Mouse (Mus musculus) hindbrain, embryonic 13.5 days (tissue): Measurements from ENCODE around the gene Rora. TPM values are rescaled to one million over a fixed set of nuclear protein-coding genes. Genes with fewer than 3 reads are reported as not detected.
A peak's percentile ranks its signal among the peaks of the same experiment; 100 is the strongest.

Experiments used
- ATAC-seq: fragments of 200-750 bp; cut with Nextera tagmentation; 2 replicates; pipeline ENCODE4 v1.8.0; 2017; ENCODE audit warnings: moderate TSS enrichment; ENCODE audit not compliant: low FRiP score
- H3K27ac ChIP-seq: fragments of 300-500 bp; sonication (generic); 2 replicates; pipeline ENCODE4 v1.5.1; 2015; ENCODE audit warnings: inconsistent platforms, mild to moderate bottlenecking, moderate library complexity
- H3K27me3 ChIP-seq: fragments of 300-500 bp; sonication (generic); 2 replicates; pipeline ENCODE4 v1.6.1; 2015; ENCODE audit warnings: mild to moderate bottlenecking, inconsistent platforms
- H3K36me3 ChIP-seq: fragments of 300-500 bp; sonication (generic); 2 replicates; pipeline ENCODE4 v1.6.1; 2015; ENCODE audit warnings: mild to moderate bottlenecking, inconsistent platforms
- H3K4me1 ChIP-seq: fragments of 300-500 bp; sonication (generic); replicated peaks from 2 replicates; pipeline ENCODE4 v1.6.1; 2015; ENCODE audit warnings: inconsistent platforms
- H3K4me2 ChIP-seq: fragments of 300-500 bp; sonication (generic); 2 replicates; pipeline ENCODE4 v1.6.1; 2015; ENCODE audit warnings: inconsistent platforms, mild to moderate bottlenecking, moderate library complexity
- H3K4me3 ChIP-seq: fragments of 300-500 bp; sonication (generic); 2 replicates; pipeline ENCODE4 v1.5.1; 2015; ENCODE audit warnings: mild to moderate bottlenecking, inconsistent platforms
- H3K9ac ChIP-seq: fragments of 300-500 bp; sonication (generic); 2 replicates; pipeline ENCODE4 v1.6.1; 2015; ENCODE audit warnings: mild to moderate bottlenecking, inconsistent platforms
- H3K9me3 ChIP-seq: fragments of 300-500 bp; sonication (generic); 2 replicates; pipeline ENCODE4 v1.6.1; 2016; ENCODE audit warnings: inconsistent platforms
- WGBS: fragments of 180-500 bp; shearing (Covaris S2); methylation state at CpG from one replicate; pipeline ENCODE4 v1.1.7; 2015; 5-methylcytosine and 5-hydroxymethylcytosine counted together
- polyA plus RNA-seq: library from polyadenylated mRNA; unstranded; fragments of >200 nt; fragmentation: Nextera tagmentation; extraction: Ambion mirVana; gene quantifications from 2 replicates; pipeline ENCODE4 v1.2.1, GENCODE M21; 2015

Gene Rora
- polyA plus RNA-seq, 1 experiment from 2014 or later, result 25.0 TPM

- Histone ChIP-seq H3K9ac (no peak overlapping the region), H3K27me3 (peaks cover 3% of the 10 kb centered on the region; the same call in 1 of the 2 replicates), H3K4me2 (no peak overlapping the region), H3K27ac (peak overlapping the region; percentile 63), H3K4me1 (peaks cover 24% of the 10 kb centered on the region), H3K4me3 (no peak overlapping the region), H3K9me3 (no peaks in the 10 kb centered on the region), H3K36me3 (no peaks in the 10 kb centered on the region)
- ATAC-seq, result no peak; the same call in 1 of the 2 replicates
- WGBS, result 28% methylated on average over 4 of the region's 4 CpGs
These were observed 41.4 kb downstream of the Rora start for GRCm38 (mm10) chr9:68694889-68695495.

DNA sequence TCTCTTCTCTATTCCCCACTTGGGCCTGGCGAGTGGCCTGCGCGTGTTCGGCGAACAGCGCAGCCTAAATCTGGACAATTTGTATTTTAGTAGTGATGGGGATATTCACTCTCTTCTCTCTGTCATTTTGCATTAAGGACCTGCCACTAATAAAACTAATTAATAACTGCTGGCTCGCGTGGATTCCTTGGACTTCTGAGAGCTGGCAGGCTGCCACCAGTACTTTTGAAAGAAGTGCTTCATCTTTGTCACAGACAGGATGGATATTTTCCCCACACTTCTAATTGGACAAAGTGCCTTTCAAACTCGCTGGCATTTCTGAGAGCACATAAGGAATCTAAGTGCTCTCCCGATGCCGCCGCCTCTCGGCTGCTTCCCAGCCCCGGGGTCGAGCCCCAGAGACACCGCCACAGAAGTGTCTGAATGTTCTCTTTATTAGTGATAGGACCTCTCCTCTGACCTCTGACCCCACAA, 41.9 kb downstream of the Rora start:
- Histone ChIP-seq H3K27me3 (peaks cover 3% of the 10 kb centered on the region; the same call in 1 of the 2 replicates), H3K27ac (peak overlapping the region; percentile 63), H3K36me3 (no peaks in the 10 kb centered on the region), H3K4me3 (no peak overlapping the region), H3K4me2 (no peak overlapping the region), H3K4me1 (peaks cover 24% of the 10 kb centered on the region), H3K9ac (no peak overlapping the region), H3K9me3 (no peaks in the 10 kb centered on the region)
- 38% methylated on average over 16 of the region's 16 CpGs for WGBS
- no peak for ATAC-seq

DNA sequence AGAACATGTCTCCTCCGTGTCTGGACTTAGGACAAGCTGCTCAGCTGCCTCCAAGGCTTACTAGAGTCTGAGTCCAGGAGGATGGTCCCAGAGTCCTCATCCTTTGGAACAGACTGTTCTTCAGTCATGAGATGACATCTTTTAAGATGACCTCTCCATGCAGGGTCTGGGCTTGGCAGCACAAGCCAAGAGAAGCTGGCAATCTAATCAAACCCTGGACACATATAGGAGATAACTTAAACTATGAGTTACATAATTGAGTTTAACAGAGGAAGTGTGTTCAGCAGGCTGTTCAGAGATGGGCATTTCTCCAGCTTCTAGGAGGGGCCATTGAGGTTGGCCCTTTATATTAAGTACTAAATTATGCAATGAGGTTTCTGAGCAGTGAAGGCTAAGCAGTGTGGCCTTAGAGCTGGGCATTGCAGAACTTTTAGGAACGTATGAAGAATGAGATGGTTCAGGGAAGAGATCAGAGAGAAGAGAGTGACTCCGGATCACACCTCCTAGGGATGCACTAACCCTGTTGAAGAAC, 42.9 kb downstream of the Rora start:
- H3K4me1 ChIP-seq, result peaks cover 24% of the 10 kb centered on the region
- 0 out of 2 replicates have a peak, but pooled peaks cover 3% of the 10 kb centered on the region for H3K27me3 ChIP-seq
- 95% methylated on average over 3 of the region's 3 CpGs for WGBS
- no peaks in the 10 kb centered on the region for H3K36me3 ChIP-seq
- H3K4me2 ChIP-seq, result no peak overlapping the region
- no peak overlapping the region for H3K9ac ChIP-seq
- ATAC-seq, result no peak
- H3K4me3 ChIP-seq, result no peak overlapping the region
- no peak overlapping the region for H3K27ac ChIP-seq
- no peaks in the 10 kb centered on the region for H3K9me3 ChIP-seq

DNA sequence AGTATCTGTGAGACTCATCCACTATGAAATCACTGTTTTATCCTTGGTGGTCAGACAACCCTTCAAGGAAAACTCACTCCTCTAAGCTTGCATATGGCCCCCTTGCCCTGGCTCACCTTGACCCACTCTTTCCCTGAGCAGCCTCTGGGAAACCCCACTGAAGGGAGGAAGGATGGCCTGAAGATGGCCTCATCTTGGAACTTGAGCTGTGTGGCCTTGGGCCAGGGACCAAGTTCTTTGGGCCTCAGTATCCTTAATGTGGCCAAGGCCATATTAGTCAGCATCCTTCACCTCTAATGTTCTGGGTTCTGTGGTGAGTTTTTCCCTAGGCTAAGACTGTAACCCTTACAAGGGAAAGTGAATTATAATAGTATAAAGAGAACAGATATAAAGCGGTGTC, 45.8 kb downstream of the Rora start:
- H3K36me3 ChIP-seq, result no peaks in the 10 kb centered on the region

GRCm38 (mm10) chr9:68699856-68700255, 46.3 kb downstream of the Rora start:
- no peak overlapping the region for H3K9ac ChIP-seq
- no peaks in the 10 kb centered on the region for H3K36me3 ChIP-seq
- 45% methylated on average over 4 of the region's 4 CpGs for WGBS
- 0 out of 2 replicates have a peak, but pooled peaks cover 3% of the 10 kb centered on the region for H3K27me3 ChIP-seq
- no peak overlapping the region for H3K4me3 ChIP-seq
- no peak for ATAC-seq
- H3K4me1 ChIP-seq, result peaks cover 22% of the 10 kb centered on the region
- no peaks in the 10 kb centered on the region for H3K9me3 ChIP-seq
- H3K27ac ChIP-seq, result no peak overlapping the region
- no peak overlapping the region for H3K4me2 ChIP-seq

More for the DNA sequence above, 45.8 kb downstream of the Rora start:
- no peak overlapping the region for H3K27ac ChIP-seq
- no peak for ATAC-seq
- no peak overlapping the region for H3K9ac ChIP-seq
- no peaks in the 10 kb centered on the region for H3K9me3 ChIP-seq
- peaks cover 27% of the 10 kb centered on the region for H3K4me1 ChIP-seq
- H3K4me2 ChIP-seq, result no peak overlapping the region
- H3K27me3 ChIP-seq, result 0 out of 2 replicates have a peak, but pooled peaks cover 3% of the 10 kb centered on the region
- 69% methylated on average over 1 of the region's 1 CpGs for WGBS
- no peak overlapping the region for H3K4me3 ChIP-seq

DNA sequence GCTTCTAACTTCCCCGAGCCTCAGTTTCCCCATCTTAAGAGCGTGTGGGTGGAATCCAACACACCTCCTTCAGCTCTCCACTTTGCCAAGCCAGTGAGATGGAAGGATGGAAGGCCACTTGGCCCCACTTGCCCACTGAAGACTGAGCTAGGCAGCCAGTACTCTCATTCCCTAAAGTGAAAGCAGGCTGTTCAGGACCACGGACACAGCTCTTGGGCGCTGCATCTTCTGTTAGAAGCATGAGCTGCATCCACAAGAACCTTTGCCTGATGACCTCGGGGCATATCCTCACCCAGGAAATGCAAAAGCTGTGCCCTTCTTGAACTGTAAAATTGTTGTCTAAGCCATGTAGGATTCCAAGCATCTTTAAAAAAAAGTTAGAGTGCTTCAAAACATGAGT, 54.0 kb downstream of the Rora start:
- ATAC-seq, result no peak
- Histone ChIP-seq H3K9ac (no peak overlapping the region), H3K9me3 (no peaks in the 10 kb centered on the region), H3K27ac (no peak overlapping the region), H3K27me3 (no peaks in the 10 kb centered on the region), H3K4me1 (peaks cover 20% of the 10 kb centered on the region), H3K36me3 (no peaks in the 10 kb centered on the region), H3K4me3 (no peak overlapping the region), H3K4me2 (no peak overlapping the region)
- 70% methylated on average over 5 of the region's 5 CpGs for WGBS

DNA sequence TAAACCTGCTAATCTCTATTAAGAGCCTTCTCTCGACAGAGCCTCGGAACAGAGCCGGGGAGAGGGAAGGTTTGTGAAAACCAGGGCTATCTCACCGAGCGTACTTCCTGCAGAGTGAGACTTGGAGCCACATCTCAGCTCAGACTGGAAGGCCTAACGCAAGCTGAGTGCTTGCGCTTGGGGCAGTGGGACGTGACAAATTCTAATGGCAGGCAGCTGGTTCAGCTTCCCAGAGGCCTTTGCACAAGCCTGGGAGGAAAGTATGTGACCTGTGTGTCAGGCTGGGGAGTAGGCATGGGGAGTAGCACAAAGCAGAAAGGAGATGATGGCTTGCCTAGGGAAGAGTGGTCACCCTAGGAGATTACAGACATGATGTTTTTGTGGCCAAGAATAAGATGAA, 55.6 kb downstream of the Rora start:
- Histone ChIP-seq H3K27me3 (no peaks in the 10 kb centered on the region), H3K4me2 (no peak overlapping the region), H3K4me1 (peaks cover 17% of the 10 kb centered on the region), H3K9ac (0 out of 2 replicates have a peak overlapping the region, but pooled peaks have one; percentile 1), H3K27ac (no peak overlapping the region), H3K9me3 (no peaks in the 10 kb centered on the region), H3K4me3 (no peak overlapping the region), H3K36me3 (no peaks in the 10 kb centered on the region)
- 58% methylated on average over 8 of the region's 8 CpGs for WGBS
- no peak for ATAC-seq

DNA sequence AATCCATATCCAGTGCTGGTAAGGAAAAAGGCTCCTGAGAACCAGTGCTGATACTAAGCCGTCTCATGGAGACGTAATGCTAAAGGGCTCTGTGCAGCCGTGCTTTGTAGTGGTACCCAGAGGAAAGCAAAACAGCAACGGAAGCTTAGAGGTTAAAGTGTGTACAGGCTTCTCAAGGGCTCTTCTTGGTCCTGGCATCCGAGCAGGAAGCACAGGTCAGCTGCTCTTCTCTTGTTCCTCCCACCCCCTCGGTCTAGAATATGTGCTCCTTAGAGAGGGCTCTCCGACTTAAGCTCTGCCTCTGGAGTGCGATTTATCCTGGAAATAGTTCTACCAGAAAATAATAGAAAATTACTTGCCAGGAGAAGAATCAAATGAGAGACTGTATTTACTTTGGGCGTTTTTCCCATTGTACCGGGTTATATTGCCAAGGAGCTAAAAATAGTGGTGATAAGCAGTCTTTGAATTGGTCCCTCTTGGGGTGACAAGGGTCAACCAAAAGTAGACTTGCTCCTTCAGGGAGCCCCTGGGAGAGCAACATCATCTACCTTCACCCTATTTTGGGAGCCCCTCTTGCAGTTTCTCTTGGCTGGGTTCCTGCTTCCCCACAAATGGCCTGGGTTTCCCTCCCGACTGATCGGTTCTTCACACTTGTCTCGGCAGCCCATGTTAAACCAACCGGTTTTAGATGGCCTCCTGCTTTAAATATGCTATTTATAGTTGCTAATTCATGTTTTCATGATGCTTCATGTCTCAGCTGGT, 57.5 kb downstream of the Rora start:
- no peak for ATAC-seq
- Histone ChIP-seq H3K9me3 (no peaks in the 10 kb centered on the region), H3K27me3 (no peaks in the 10 kb centered on the region), H3K9ac (no peak overlapping the region), H3K4me2 (no peak overlapping the region), H3K27ac (peak overlapping the region; percentile 62), H3K4me3 (no peak overlapping the region), H3K4me1 (peaks cover 17% of the 10 kb centered on the region), H3K36me3 (no peaks in the 10 kb centered on the region)
- 72% methylated on average over 14 of the region's 14 CpGs for WGBS

DNA sequence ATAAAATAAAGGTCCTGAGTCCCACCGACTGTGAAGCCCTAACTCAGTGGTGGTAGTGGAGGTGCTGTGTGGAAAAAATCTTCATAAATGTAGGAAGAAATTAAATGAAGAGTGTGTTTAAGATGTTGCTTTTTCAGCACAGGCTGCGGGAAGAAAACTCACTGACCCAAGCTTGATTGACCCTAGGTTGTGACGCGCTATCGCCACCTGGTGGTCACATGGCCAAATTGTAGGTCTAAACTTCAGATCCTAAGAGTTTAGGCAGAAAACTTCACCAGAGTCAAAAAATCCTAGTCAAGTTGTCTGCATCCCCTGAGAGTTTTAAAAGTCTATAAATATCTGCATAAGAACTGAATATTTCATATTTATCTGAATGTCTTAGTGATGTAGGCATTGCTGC, 63.4 kb downstream of the Rora start:
- Histone ChIP-seq H3K27me3 (no peaks in the 10 kb centered on the region), H3K27ac (no peak overlapping the region), H3K9me3 (no peaks in the 10 kb centered on the region), H3K4me2 (no peak overlapping the region), H3K4me1 (no peaks in the 10 kb centered on the region), H3K4me3 (no peak overlapping the region), H3K36me3 (no peaks in the 10 kb centered on the region), H3K9ac (no peak overlapping the region)
- 17% methylated on average over 5 of the region's 5 CpGs for WGBS
- no peak for ATAC-seq

- no peak overlapping the region for H3K9ac ChIP-seq
- H3K27ac ChIP-seq, result no peak overlapping the region
- ATAC-seq, result no peak
- H3K9me3 ChIP-seq, result no peaks in the 10 kb centered on the region
- no peak overlapping the region for H3K4me2 ChIP-seq
- H3K4me1 ChIP-seq, result no peaks in the 10 kb centered on the region
- 89% methylated on average over 6 of the region's 6 CpGs for WGBS
- no peak overlapping the region for H3K4me3 ChIP-seq
- no peaks in the 10 kb centered on the region for H3K27me3 ChIP-seq
- H3K36me3 ChIP-seq, result no peaks in the 10 kb centered on the region
These were observed 64.8 kb downstream of the Rora start for GRCm38 (mm10) chr9:68718427-68718826.

GRCm38 (mm10) chr9:68719286-68719685, 65.7 kb downstream of the Rora start:
- H3K9me3 ChIP-seq, result no peaks in the 10 kb centered on the region
- H3K36me3 ChIP-seq, result no peaks in the 10 kb centered on the region
- H3K4me2 ChIP-seq, result no peak overlapping the region
- 84% methylated on average over 9 of the region's 9 CpGs for WGBS
- no peak overlapping the region for H3K9ac ChIP-seq
- 0 out of 2 replicates have a peak overlapping the region, but pooled peaks have one; percentile 32 for H3K27ac ChIP-seq
- H3K4me1 ChIP-seq, result no peaks in the 10 kb centered on the region
- H3K4me3 ChIP-seq, result no peak overlapping the region
- no peak for ATAC-seq
- H3K27me3 ChIP-seq, result no peaks in the 10 kb centered on the region

DNA sequence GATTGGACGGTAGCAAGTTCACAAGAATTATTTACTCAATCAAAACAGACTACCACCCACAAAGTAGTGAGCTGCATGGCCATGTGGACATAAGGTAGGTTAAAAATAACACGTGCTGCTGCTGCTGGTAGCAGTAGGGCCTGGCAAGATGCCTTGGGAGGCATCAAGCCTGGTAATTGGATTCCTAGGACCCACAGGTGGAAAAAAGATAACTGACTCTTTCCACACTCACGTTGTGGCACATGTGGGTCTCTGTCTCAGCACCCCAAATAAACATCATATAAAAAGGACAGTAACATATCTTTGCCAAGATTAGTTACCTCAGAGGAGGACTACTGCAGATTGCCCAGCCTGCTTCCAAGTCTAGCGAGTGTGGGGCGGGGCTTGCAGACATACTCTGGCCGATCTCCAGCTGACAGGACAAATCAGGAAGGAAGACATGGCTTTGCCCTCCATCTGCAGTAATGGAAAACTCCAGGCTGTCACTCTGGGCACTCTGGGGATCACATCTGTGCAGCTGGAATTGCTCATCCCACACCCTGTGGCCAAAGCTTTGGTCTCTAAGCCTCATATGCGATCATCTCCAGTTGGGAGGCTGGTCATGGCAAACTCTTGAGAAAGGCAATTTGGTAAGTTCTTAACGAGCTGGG, 71.2 kb downstream of the Rora start:
- Histone ChIP-seq H3K36me3 (no peaks in the 10 kb centered on the region), H3K9ac (no peak overlapping the region), H3K4me1 (no peaks in the 10 kb centered on the region), H3K4me2 (no peak overlapping the region), H3K27me3 (no peaks in the 10 kb centered on the region), H3K9me3 (no peaks in the 10 kb centered on the region), H3K27ac (no peak overlapping the region), H3K4me3 (no peak overlapping the region)
- no peak for ATAC-seq
- WGBS, result 86% methylated on average over 8 of the region's 8 CpGs
